Mouse (Mus musculus) mesoderm, embryonic 11.5 days (tissue): ENCODE results near the gene Tnfrsf1b.

Source experiments
- DNase-seq: peaks from one replicate; pipeline ENCODE4 v3.0.0-alpha.2; 2012; ENCODE audit warnings: low read depth, low spot score

The Tnfrsf1b gene

GRCm38 (mm10) chr4:145257751-145258434 lies 11.2 kb upstream of the Tnfrsf1b start:
- DNase-seq: peak; percentile 7

- DNase-seq: no peak
These were observed 9.5 kb upstream of the Tnfrsf1b start for GRCm38 (mm10) chr4:145256144-145256543.

GRCm38 (mm10) chr4:145254418-145254817 lies 7.7 kb upstream of the Tnfrsf1b start:
- DNase-seq: no peak

- no peak for DNase-seq
These were observed 5.9 kb upstream of the Tnfrsf1b start for GRCm38 (mm10) chr4:145252611-145253010.

- no peak for DNase-seq
These were observed 4.9 kb upstream of the Tnfrsf1b start for GRCm38 (mm10) chr4:145251546-145251945.

GRCm38 (mm10) chr4:145250002-145250401 lies 3.3 kb upstream of the Tnfrsf1b start:
- DNase-seq: no peak

- DNase-seq: no peak
These were observed 886 bp upstream of the Tnfrsf1b start for GRCm38 (mm10) chr4:145247556-145247955.

GRCm38 (mm10) chr4:145245581-145245980 lies 1.1 kb downstream of the Tnfrsf1b start:
- DNase-seq: no peak

- no peak for DNase-seq
These were observed 2.0 kb downstream of the Tnfrsf1b start for GRCm38 (mm10) chr4:145244676-145245075.

GRCm38 (mm10) chr4:145242719-145243350 lies 3.8 kb downstream of the Tnfrsf1b start:
- DNase-seq: no peak

GRCm38 (mm10) chr4:145240723-145241231 lies 5.9 kb downstream of the Tnfrsf1b start:
- DNase-seq: no peak

- peak; percentile 12 for DNase-seq
These were observed 7.4 kb downstream of the Tnfrsf1b start for GRCm38 (mm10) chr4:145239049-145239830.

GRCm38 (mm10) chr4:145236027-145236426 lies 10.6 kb downstream of the Tnfrsf1b start:
- DNase-seq: no peak

GRCm38 (mm10) chr4:145233487-145234228 lies 13.0 kb downstream of the Tnfrsf1b start:
- no peak for DNase-seq

- no peak for DNase-seq
These were observed 14.9 kb downstream of the Tnfrsf1b start for GRCm38 (mm10) chr4:145231732-145232131.

- DNase-seq: no peak
These were observed 16.0 kb downstream of the Tnfrsf1b start for GRCm38 (mm10) chr4:145230647-145231046.

- DNase-seq: no peak
These were observed 17.0 kb downstream of the Tnfrsf1b start for GRCm38 (mm10) chr4:145229524-145230163.

- DNase-seq: no peak
These were observed 17.6 kb downstream of the Tnfrsf1b start for GRCm38 (mm10) chr4:145229051-145229450.

- DNase-seq: no peak
These were observed 22.1 kb downstream of the Tnfrsf1b start for GRCm38 (mm10) chr4:145224613-145225012.

GRCm38 (mm10) chr4:145222064-145222463 lies 24.6 kb downstream of the Tnfrsf1b start:
- DNase-seq: no peak

GRCm38 (mm10) chr4:145221379-145221778 lies 25.3 kb downstream of the Tnfrsf1b start:
- DNase-seq: no peak
